Mouse (Mus musculus) MEL (cell line): ENCODE results near the gene Sema3a. TPM values are rescaled to one million over a fixed set of nuclear protein-coding genes. Genes with fewer than 3 reads are reported as not detected.

ENCODE experiments used
- DNase-seq: peaks from one replicate; pipeline ENCODE4 v3.0.0; 2011; ENCODE audit warnings: low read depth, low spot score
- H3K27ac ChIP-seq: 2 replicates; pipeline ENCODE4 v1.5.1; 2012; ENCODE audit warnings: low read depth, mild to moderate bottlenecking, control low read depth, low read length, moderate library complexity; ENCODE audit not compliant: control insufficient read depth
- H3K27me3 ChIP-seq, 2 experiments: fragments of 150-350 bp in 1 of 2; sonication (generic) in 1 of 2; 2 replicates each; pipeline ENCODE4 v1.6.1; 2012; ENCODE audit warnings: low read length in 2 of 2, mild to moderate bottlenecking in 2 of 2, improper control_type of control experiment in 1 of 2, moderate library complexity in 1 of 2; ENCODE audit not compliant: insufficient read depth in 2 of 2, control insufficient read depth in 1 of 2
- H3K36me3 ChIP-seq, 2 experiments: 2 replicates each; pipeline ENCODE4 v1.6.1; 2012 to 2014; ENCODE audit warnings: low read length in 2 of 2, improper control_type of control experiment in 1 of 2, inconsistent platforms in 1 of 2, mild to moderate bottlenecking in 1 of 2; ENCODE audit not compliant: insufficient read depth in 2 of 2, control insufficient read depth in 1 of 2
- H3K4me1 ChIP-seq, 2 experiments: fragments of 150-350 bp in 1 of 2; sonication (generic) in 1 of 2; 2 replicates each; pipeline ENCODE4 v1.6.1; 2012; ENCODE audit warnings: low read length in 2 of 2, improper control_type of control experiment in 1 of 2, mild to moderate bottlenecking in 1 of 2; ENCODE audit not compliant: insufficient read depth in 2 of 2, control insufficient read depth in 1 of 2
- H3K4me3 ChIP-seq, 2 experiments: fragments of 150-350 bp in 1 of 2; sonication (generic) in 1 of 2; 2 replicates each; pipeline ENCODE4 v1.5.1; 2012; ENCODE audit warnings: low read depth in 2 of 2, low read length in 2 of 2, mild to moderate bottlenecking in 2 of 2, moderate library complexity in 2 of 2, control low read depth in 1 of 2, improper control_type of control experiment in 1 of 2; ENCODE audit not compliant: control insufficient read depth in 1 of 2, insufficient read depth in 1 of 2
- H3K79me2 ChIP-seq: 2 replicates; pipeline ENCODE4 v1.6.1; 2012; ENCODE audit warnings: mild to moderate bottlenecking, low read length, moderate library complexity; ENCODE audit not compliant: control insufficient read depth, poor library complexity, insufficient read depth
- H3K9ac ChIP-seq: 2 replicates; pipeline ENCODE4 v1.6.1; 2012; ENCODE audit warnings: low read depth, mild to moderate bottlenecking, control low read depth, low read length, moderate library complexity; ENCODE audit not compliant: control insufficient read depth, poor library complexity, severe bottlenecking
- H3K9me3 ChIP-seq: fragments of 150-350 bp; sonication (generic); replicated peaks from 2 replicates; pipeline ENCODE4 v1.6.1; 2012; ENCODE audit warnings: mild to moderate bottlenecking, low read length, improper control_type of control experiment, moderate library complexity; ENCODE audit not compliant: insufficient read depth
- CHD1 ChIP-seq: IDR thresholded peaks from 2 replicates; pipeline ENCODE4 v1.6.1; 2012; ENCODE audit warnings: low read depth, mild to moderate bottlenecking, inconsistent platforms, low read length, improper control_type of control experiment
- E2F4 ChIP-seq: IDR thresholded peaks from 2 replicates; pipeline ENCODE4 v1.6.1; 2011; ENCODE audit warnings: low read depth, low read length, improper control_type of control experiment, borderline replicate concordance
- ELF1 ChIP-seq: IDR thresholded peaks from 2 replicates; pipeline ENCODE4 v1.6.1; 2014; ENCODE audit warnings: low read depth, mild to moderate bottlenecking, inconsistent platforms, low read length, improper control_type of control experiment, moderate library complexity
- EP300 ChIP-seq, 2 experiments: IDR thresholded peaks; 2 replicates each; pipeline ENCODE4 v1.6.1; 2011; ENCODE audit warnings: improper control_type of control experiment in 2 of 2, low read length in 2 of 2, low read depth in 1 of 2, mild to moderate bottlenecking in 1 of 2
- ETS1 ChIP-seq: IDR thresholded peaks from 2 replicates; pipeline ENCODE4 v1.6.1; 2012; ENCODE audit warnings: low read depth, mild to moderate bottlenecking, inconsistent platforms, low read length, improper control_type of control experiment, moderate library complexity
- GABPA ChIP-seq: IDR thresholded peaks from 2 replicates; pipeline ENCODE4 v1.6.1; 2012; ENCODE audit warnings: low read depth, mild to moderate bottlenecking, inconsistent platforms, low read length, improper control_type of control experiment, moderate library complexity
- GATA1 ChIP-seq: IDR thresholded peaks from 2 replicates; pipeline ENCODE4 v1.6.1; 2011; ENCODE audit warnings: low read depth, low read length, improper control_type of control experiment
- JUND ChIP-seq: IDR thresholded peaks from 2 replicates; pipeline ENCODE4 v1.6.1; 2011; ENCODE audit warnings: low read depth, mild to moderate bottlenecking, improper control_type of control experiment, low read length
- KAT2A ChIP-seq: conservative IDR thresholded peaks from 2 replicates; pipeline ENCODE4 v1.6.1; 2012; ENCODE audit warnings: low read depth, low read length, improper control_type of control experiment, inconsistent platforms
- MAX ChIP-seq: IDR thresholded peaks from 2 replicates; pipeline ENCODE4 v1.6.1; 2011; ENCODE audit warnings: low read length, improper control_type of control experiment
- MAZ ChIP-seq: IDR thresholded peaks from 2 replicates; pipeline ENCODE4 v1.6.1; 2012; ENCODE audit warnings: low read depth, mild to moderate bottlenecking, inconsistent platforms, low read length, improper control_type of control experiment
- MXI1 ChIP-seq: IDR thresholded peaks from 2 replicates; pipeline ENCODE4 v1.6.1; 2011; ENCODE audit warnings: mild to moderate bottlenecking, low read depth, low read length, improper control_type of control experiment
- MYB ChIP-seq: IDR thresholded peaks from 2 replicates; pipeline ENCODE4 v1.6.1; 2011; ENCODE audit warnings: mild to moderate bottlenecking, low read depth, low read length, improper control_type of control experiment
- MYC ChIP-seq: IDR thresholded peaks from 2 replicates; pipeline ENCODE4 v1.6.1; 2011; ENCODE audit warnings: low read depth, mild to moderate bottlenecking, low read length, improper control_type of control experiment, moderate library complexity
- NELFE ChIP-seq: IDR thresholded peaks from 2 replicates; pipeline ENCODE4 v1.6.1; 2011; ENCODE audit warnings: low read depth, low read length, improper control_type of control experiment
- NRF1 ChIP-seq: IDR thresholded peaks from 2 replicates; pipeline ENCODE4 v1.6.1; 2014; ENCODE audit warnings: low read depth, mild to moderate bottlenecking, inconsistent platforms, low read length, improper control_type of control experiment, moderate library complexity; ENCODE audit not compliant: poor library complexity, insufficient read depth, severe bottlenecking
- POLR2AphosphoS2 ChIP-seq: IDR thresholded peaks from 2 replicates; pipeline ENCODE4 v1.6.1; 2011; ENCODE audit warnings: low read length, improper control_type of control experiment
- RAD21 ChIP-seq: IDR thresholded peaks from 2 replicates; pipeline ENCODE4 v1.6.1; 2011; ENCODE audit warnings: mild to moderate bottlenecking, low read depth, low read length, improper control_type of control experiment
- SIN3A ChIP-seq: IDR thresholded peaks from 2 replicates; pipeline ENCODE4 v1.6.1; 2012; ENCODE audit warnings: low read length, improper control_type of control experiment, inconsistent platforms
- TAL1 ChIP-seq: IDR thresholded peaks from 2 replicates; pipeline ENCODE4 v1.6.1; 2012; ENCODE audit warnings: mild to moderate bottlenecking, inconsistent platforms, low read length, moderate library complexity, mixed read lengths
- TBP ChIP-seq: IDR thresholded peaks from 2 replicates; pipeline ENCODE4 v1.8.0; 2011; ENCODE audit warnings: low read depth, low read length, improper control_type of control experiment
- TCF12 ChIP-seq: IDR thresholded peaks from 2 replicates; pipeline ENCODE4 v1.6.1; 2014; ENCODE audit warnings: low read depth, mild to moderate bottlenecking, inconsistent platforms, low read length, improper control_type of control experiment, moderate library complexity
- USF1 ChIP-seq: IDR thresholded peaks from 2 replicates; pipeline ENCODE4 v1.6.1; 2014; ENCODE audit warnings: low read depth, mild to moderate bottlenecking, inconsistent platforms, low read length, improper control_type of control experiment, moderate library complexity
- USF2 ChIP-seq, 2 experiments: IDR thresholded peaks; 2 replicates each; pipeline ENCODE4 v1.6.1; 2011 to 2012; ENCODE audit warnings: improper control_type of control experiment in 2 of 2, low read length in 2 of 2, borderline replicate concordance in 1 of 2, inconsistent platforms in 1 of 2, low read depth in 1 of 2, mild to moderate bottlenecking in 1 of 2; ENCODE audit not compliant: insufficient read depth in 1 of 2
- ZC3H11A ChIP-seq: IDR thresholded peaks from 2 replicates; pipeline ENCODE4 v1.6.1; 2012; ENCODE audit warnings: low read depth, mild to moderate bottlenecking, inconsistent platforms, low read length, improper control_type of control experiment
- ZMIZ1 ChIP-seq: IDR thresholded peaks from 2 replicates; pipeline ENCODE4 v1.6.1; 2012; ENCODE audit warnings: low read depth, mild to moderate bottlenecking, inconsistent platforms, low read length, improper control_type of control experiment, moderate library complexity
- polyA plus RNA-seq, 2 experiments: library from polyadenylated mRNA; stranded (reverse) in 1 of 2; unstranded in 1 of 2; fragments of >175 nt in 1 of 2; fragments of >200 nt in 1 of 2; gene quantifications; 2 replicates each; pipeline versions ENCODE4 v1.2.1 to v1.2.4; 2012; ENCODE audit warnings: low replicate concordance in 2 of 2, low read depth in 1 of 2; ENCODE audit not compliant: insufficient read length in 2 of 2, insufficient read depth in 1 of 2, missing spikeins in 1 of 2
- total RNA-seq: library from RNA; depleted of rRNA; stranded (reverse); fragments of 300-350 nt; gene quantifications from 2 replicates; pipeline ENCODE4 v1.2.3, GENCODE M21; 2012

Sema3a gene
- total and polyA plus RNA-seq, 3 experiments = not detected

GRCm38 (mm10) chr5:13517018-13517417 is 391.8 kb downstream of the Sema3a start:
- Histone ChIP-seq H3K9me3 (no peaks in the 10 kb centered on the region), H3K4me3 (no peak overlapping the region), H3K9ac (no peak overlapping the region), H3K4me1 (no peaks in the 10 kb centered on the region), H3K27me3 (no peaks in the 10 kb centered on the region), H3K36me3 (no peaks in the 10 kb centered on the region), H3K79me2 (no peaks in the 10 kb centered on the region), H3K27ac (no peak overlapping the region)
- TF ChIP-seq GATA1 (no peak), KAT2A (no peak), JUND (no peak), E2F4 (no peak), TCF12 (no peak), USF1 (no peak), SIN3A (no peak), GABPA (no peak), MAZ (no peak), ZC3H11A (no peak), MYB (no peak), ETS1 (no peak), TBP (no peak), ELF1 (no peak), CHD1 (no peak), MAX (no peak), MXI1 (no peak), EP300 (IDR thresholded peaks at IDR 0.05; ENCODE audit: low read depth in 1 of 2, low read length in 2 of 2) (no peak)
- DNase-seq = no peak

GRCm38 (mm10) chr5:13525597-13525996 is 400.4 kb downstream of the Sema3a start:
- Histone ChIP-seq H3K27ac (no peak overlapping the region), H3K4me3 (no peak overlapping the region), H3K9me3 (no peaks in the 10 kb centered on the region), H3K9ac (no peak overlapping the region), H3K27me3 (no peaks in the 10 kb centered on the region), H3K79me2 (no peaks in the 10 kb centered on the region), H3K4me1 (no peaks in the 10 kb centered on the region; a peak in 1 of 4 replicates), H3K36me3 (no peaks in the 10 kb centered on the region)
- no peak for DNase-seq
- TF ChIP-seq POLR2AphosphoS2 = no peak
- TF ChIP-seq USF2 (IDR thresholded peaks at IDR 0.05; ENCODE audit: borderline replicate concordance in 1 of 2, insufficient read depth in 1 of 2, low read depth in 1 of 2, low read length in 2 of 2) = no peak
- no peak for TF ChIP-seq CHD1
- no peak for TF ChIP-seq USF1
- TF ChIP-seq TAL1 = no peak
- no peak for TF ChIP-seq MYB
- TF ChIP-seq RAD21 = no peak
- TF ChIP-seq NELFE = no peak
- no peak for TF ChIP-seq NRF1
- TF ChIP-seq JUND = no peak
- TF ChIP-seq MYC = no peak
- TF ChIP-seq ZMIZ1 = no peak
- no peak for TF ChIP-seq ETS1
- no peak for TF ChIP-seq MAZ
